Mouse (Mus musculus): Measurements from ENCODE around the gene Slc5a11.

The Slc5a11 gene

DNA sequence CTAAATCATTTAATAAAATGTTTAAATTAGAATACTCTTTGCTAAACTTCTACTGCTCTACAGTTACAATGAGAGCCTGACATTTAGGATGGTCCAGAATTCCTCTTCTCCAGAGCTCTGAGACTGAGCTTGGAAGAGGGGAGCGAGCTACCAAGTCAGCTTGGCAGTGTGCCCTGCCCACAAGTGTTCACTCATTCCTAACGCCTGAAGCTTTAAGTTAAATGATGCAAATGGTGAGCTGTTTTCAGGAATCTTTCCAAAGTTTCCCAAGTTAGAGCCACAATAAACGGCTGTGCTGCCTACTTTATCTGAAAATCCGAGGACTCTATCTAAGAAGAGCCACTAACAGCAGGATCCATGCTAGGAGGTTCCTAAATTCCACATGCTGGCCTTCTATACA lies 69.2 kb downstream of the Slc5a11 start:
- no peak for DNase-seq (ENCODE audit: low spot score)

DNA sequence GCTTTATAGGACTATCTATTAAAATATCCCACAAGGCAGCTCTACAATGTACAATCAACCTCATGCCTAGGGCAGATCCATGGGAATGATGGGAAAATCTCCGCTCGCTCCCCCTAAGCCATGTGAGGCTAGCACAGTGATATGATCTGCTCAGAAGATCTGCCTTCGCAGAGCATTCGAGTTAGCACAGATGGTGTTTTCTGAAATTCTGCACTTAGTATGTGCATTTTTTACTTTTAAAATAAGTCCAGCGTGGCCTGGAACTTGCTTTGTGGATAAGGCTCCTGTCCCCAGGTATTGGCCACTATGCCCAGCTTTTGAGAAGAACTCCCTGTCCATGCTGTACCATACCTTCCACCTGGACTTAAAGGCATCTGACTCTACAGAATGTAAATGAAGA lies 71.3 kb downstream of the Slc5a11 start:
- DNase-seq (ENCODE audit: low spot score) = no peak

DNA sequence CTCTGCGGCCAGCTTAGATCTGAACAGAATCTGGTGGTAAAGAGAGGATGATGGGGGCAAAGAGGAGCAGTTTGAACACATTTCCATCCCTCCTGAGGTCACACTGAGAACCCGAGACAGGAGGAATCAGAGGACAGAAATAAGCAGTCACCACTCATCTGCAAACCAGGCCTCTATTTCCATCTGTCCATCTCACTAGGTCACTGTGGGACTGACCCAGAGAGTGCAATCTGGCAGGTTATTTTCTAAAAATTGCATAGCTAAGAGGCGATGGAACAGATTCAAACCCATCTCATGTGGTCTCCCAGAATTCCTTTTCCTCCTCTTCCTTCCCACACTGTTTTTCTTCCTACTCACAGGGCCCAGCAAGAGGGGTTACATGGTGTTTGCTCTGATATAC lies 73.3 kb downstream of the Slc5a11 start:
- no peak for DNase-seq (ENCODE audit: low spot score)

DNA sequence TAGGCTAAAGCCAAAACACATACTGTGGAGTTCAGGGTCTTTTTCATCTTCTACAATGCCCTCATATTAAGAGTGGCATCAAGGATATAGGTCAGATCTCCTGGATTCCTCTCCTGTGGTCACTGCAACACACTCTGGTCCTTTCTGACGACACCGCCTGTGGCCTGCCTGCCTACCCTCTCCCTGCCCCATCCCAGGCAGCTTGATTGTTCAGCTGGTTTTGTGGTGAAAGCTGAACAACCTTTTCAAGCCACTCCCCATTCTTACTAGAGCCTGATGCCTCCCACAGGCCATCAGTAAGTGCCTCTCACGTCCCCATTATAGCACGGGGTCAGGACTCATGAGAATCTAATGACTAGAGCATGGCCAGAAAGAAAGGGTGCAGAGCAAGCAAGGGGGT lies 74.6 kb downstream of the Slc5a11 start:
- no peak for DNase-seq (ENCODE audit: low spot score)

DNA sequence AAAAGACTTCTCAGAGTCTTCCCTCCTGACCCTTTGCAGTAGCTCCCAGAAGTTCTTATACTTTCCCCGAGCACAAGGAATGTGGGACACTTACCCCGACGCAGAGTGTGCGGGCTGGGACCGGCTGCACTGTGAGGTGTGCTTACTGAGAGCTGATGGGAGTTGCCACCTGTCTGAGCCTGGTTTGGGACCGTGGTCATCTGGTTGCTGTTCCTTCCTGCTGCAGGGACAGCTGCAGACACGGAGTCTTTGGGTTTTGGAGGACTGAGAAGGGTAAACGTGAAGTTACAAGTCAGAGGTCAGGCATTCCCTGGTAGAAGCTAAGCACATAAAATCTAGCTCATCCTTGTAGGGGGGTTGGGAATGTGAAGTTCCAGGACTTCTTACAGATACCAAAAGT lies 77.4 kb downstream of the Slc5a11 start:
- no peak for DNase-seq (ENCODE audit: low spot score)

DNA sequence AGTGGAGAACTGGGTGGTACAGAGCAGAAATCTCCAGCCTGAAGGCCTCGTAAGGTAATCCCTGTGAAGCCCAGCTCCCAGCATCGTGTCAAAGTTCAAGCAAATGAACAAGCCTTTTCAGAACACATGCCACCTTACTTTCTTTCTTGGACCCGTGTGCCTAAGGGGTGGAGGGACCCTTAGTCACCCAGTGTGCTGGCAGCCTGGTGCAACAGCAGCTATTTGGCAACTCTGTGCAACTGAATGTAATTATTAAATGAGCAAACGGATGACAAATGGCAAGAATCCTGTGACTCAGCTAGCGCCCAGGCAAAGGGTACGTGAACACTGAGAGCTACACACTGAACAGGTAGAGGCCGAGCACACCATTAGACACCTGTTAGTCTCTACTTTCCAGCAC lies 79.3 kb downstream of the Slc5a11 start:
- no peak for DNase-seq (ENCODE audit: low spot score)

DNA sequence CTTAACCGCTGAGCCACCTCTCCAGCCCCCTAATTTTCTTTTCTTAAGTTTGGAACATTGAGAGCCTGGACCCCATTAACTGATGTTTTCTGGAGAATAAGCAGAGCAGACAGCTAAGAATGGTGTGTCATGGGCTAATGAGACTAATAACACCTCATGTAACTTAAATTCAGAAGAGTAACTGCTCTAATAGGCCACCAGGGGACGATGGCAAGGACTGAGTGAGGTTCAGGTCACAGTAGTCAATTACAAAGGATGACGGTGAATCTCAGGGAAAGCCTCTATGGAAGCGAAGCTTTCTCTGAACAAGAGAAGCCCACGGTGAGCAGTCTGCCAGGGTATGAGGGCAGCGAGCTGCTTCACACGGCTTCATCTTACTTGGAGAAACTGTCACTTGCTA lies 80.8 kb downstream of the Slc5a11 start:
- DNase-seq (ENCODE audit: low spot score) = no peak

DNA sequence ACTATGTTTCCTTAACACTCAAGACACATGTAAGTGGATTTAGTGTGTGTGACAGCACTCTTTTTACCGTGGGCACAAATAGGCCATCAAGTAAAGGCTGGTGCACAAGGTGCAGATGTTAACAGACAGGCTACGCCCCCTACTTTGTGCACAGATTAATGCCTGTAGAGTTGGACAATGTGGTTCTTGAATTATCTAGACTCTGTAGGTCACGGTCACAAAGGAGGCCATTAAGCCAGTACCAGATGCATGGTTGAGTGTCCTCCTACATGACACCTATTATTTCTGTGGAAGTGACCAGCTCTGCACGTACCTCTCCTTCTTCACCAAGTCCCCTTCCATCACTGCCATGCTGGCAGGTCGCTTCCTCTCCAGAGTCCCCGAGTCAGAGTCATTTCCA lies 81.5 kb downstream of the Slc5a11 start:
- DNase-seq (ENCODE audit: low spot score) = no peak

DNA sequence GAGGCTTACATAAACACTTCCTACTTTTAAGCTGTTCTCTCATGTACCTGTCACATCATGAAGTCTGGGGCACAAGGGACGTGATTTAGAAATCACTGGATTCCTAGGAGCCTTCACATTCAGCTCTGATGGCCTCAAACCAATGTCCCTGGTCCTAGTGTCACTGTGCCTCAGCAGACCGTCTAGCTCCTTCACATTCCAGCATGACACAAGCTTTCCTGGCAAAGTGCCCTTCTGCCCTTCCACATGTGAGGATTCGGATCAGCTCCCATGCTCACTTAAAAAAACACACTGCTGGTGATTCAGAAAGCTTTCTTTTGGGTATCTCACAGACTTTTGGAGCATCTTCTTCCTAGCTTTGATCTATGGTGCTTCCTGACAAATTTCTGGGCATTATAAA lies 83.6 kb downstream of the Slc5a11 start:
- DNase-seq (ENCODE audit: low spot score) = no peak

DNA sequence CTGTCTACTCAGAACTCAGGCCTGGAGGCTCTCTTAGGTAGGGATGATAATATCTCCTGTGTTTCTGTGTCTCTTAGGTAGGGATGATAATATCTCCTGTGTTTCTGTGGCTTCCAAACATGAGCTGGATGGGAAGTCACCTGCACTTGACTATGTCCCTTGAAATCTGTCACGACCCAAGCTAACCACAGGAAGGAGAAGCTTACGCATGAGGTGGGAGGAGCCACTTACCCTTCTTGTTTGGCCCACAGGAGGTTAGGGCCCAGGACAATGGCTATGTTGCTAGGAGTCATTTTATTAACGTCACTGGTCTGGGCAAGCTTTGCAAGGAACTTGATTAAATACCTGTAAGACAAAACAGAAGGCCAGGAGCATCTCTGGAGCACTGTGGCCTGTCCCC lies 85.7 kb downstream of the Slc5a11 start:
- no peak for DNase-seq (ENCODE audit: low spot score)

DNA sequence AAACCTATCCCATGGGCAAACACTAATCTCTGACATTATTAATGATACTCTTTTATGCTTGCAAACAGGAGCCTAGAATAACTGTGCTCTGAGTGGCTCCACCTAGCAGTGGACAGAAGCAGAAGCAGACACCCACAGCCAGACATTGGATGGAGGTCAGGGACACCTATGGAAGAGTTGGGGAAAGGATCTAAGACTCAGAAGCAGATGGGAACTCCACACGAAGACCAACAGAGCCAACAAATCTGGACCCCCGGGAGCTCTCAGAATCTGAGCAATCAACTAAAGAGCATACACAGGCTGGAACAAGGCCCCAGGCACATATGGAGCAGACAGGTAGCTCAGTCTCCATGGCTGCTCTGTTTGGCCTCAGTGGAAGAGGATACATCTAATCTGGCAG lies 90.8 kb downstream of the Slc5a11 start:
- DNase-seq (ENCODE audit: low spot score) = no peak

DNA sequence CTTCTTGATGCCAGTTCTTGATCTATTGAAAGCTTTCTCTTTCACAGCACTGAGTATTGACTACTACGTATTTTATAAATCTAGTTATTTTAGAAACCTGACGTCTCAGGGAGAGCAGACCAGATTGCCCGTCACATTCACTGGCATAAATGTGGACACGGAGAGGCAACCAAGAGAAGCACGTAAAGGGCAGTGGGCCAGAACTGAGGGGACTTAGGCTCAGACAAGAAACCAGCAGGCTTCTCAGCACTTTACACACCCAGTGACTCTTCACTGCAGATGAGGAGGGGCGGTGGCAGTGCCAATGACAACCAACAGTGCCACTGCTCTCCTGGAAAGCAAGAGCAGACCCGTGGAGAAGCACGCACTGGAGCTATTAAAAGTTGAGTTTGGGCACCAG lies 92.7 kb downstream of the Slc5a11 start:
- no peak for DNase-seq (ENCODE audit: low spot score)

DNA sequence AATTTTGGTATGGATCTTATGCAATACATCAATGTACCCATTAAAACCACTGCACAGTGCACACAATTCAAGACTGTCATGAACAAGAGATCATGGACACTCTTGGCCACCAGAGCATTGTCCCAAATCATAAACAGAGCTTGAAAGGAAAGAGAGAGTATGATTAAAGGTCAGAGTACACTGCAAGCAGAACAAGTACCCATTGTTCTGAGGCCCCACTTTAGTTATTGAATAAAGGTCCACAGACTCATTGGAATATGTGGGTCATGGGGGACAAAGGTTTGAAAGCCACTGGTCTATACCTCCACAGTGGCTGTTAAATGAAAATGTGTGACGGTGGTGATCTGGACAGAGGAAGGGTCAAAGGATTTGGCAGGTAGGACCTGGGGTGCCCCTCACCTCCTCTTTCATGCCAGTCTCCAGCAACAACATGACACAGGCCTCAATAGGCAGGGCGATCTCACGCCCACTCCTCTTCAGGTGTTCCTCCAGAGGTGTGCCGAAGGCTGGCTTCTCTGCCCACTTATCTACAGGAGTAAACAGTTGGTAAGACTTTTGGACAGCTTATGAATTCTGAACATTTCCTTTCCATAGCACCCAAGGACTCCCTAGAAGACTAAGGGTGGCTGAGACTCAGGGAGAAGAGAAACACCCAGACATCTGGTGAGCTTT lies 93.4 kb downstream of the Slc5a11 start:
- DNase-seq (ENCODE audit: low spot score) = no peak

DNA sequence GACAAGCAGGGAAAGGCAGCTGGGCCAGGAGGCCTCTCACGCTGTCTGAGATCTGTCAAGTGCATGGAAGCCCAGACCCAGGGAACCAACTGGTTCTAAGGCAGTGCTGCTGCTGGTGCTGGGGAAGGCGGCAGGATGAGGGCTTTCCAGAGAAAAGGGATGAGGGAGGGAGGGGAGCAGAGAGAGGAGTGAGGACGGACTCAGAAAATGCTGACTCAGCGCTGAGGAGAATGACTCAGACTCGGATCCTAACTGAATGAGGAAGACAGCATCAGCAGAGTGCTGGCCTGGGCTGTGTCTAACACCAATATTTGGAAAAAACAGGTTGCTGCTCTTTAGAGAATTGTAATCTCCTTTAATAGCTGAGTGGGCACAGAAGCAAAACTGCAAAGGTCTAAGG lies 97.3 kb downstream of the Slc5a11 start:
- DNase-seq (ENCODE audit: low spot score) = no peak

DNA sequence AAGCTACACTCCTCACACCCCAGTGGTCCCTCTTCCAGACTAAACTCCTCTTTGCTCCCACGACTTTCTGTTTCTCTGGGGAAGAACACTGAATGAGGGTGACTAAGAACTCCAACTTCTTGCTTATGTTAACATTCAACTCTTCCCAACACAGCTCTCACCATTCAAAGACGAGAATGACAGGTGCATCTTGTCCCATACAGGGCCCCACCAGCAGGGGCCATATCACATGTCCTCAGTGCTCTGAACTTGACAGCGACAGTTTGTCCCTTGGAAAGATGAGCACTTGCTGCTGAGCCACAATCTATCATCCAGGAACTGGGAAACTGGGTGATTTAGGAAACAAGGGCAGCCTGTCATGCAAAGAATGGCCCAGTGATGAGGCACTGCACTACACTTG lies 98.2 kb downstream of the Slc5a11 start:
- DNase-seq (ENCODE audit: low spot score) = no peak

DNA sequence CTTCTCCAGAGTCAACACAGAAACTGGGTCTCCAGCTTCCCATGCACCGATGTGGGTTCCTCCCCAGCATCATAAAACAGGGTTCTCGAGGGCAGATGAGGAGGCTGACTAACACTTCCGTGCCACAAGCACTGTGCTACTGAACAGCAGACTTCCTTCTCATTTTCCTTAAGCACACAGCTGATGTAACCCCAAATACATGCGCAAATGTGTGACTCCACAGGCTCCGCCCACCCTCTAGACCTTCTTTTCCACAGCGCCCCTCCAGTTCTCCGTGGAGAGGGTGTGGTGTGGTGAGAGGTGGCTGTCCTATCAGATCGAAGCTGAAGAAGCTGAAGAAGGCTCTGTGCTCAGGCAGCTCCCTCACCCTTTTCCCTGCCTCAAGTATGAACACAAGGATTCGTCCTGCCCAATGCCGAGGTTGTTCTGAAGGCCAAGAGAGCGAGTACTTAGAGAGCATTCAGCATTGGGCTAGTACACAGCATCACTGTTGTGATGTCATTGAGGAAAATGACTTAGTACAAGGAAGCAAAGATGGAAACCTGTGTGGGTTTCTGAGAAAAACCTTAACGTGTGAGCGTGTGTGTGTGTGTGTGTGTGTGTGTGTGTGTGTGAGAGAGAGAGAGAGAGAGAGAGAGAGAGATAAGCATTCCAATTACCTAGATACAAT lies 108.0 kb downstream of the Slc5a11 start:
- no peak for DNase-seq (ENCODE audit: low spot score)

All from testis, postnatal 14 days (tissue).